Mouse (Mus musculus) CH12.LX (cell line): ENCODE results near the gene Pik3c2b. TPM values are rescaled to one million over a fixed set of nuclear protein-coding genes. Genes with fewer than 3 reads are reported as not detected.

Experiments
- DNase-seq: peaks from one replicate; pipeline ENCODE4 v3.0.0-alpha.2; 2013; ENCODE audit errors: extremely low read depth
- H3K27ac ChIP-seq: 2 replicates; pipeline ENCODE4 v1.5.1; 2012; ENCODE audit warnings: low read depth, mild to moderate bottlenecking, control low read depth, moderate library complexity; ENCODE audit not compliant: insufficient read depth
- H3K27me3 ChIP-seq: replicated peaks from 2 replicates; pipeline ENCODE3; 2012; ENCODE audit warnings: inconsistent platforms
- H3K36me3 ChIP-seq, 2 experiments: replicated peaks in 1 of 2; 2 replicates each; pipeline versions ENCODE3 to v1.6.1; 2012; ENCODE audit warnings: inconsistent platforms in 1 of 2, low read length in 1 of 2, mild to moderate bottlenecking in 1 of 2, mixed read lengths in 1 of 2, moderate library complexity in 1 of 2; ENCODE audit not compliant: control insufficient read depth in 1 of 2, insufficient read depth in 1 of 2
- H3K4me1 ChIP-seq, 2 experiments: 2 replicates each; pipeline ENCODE4 v1.6.1; 2012; ENCODE audit warnings: inconsistent platforms in 1 of 2, moderate library complexity in 1 of 2; ENCODE audit not compliant: insufficient read depth in 2 of 2, control insufficient read depth in 1 of 2
- H3K4me2 ChIP-seq: 2 replicates; pipeline ENCODE4 v1.6.1; 2012; ENCODE audit warnings: low read depth, mild to moderate bottlenecking, control low read depth; ENCODE audit not compliant: poor library complexity, insufficient read depth, severe bottlenecking
- H3K4me3 ChIP-seq, 3 experiments: fragments of 150-350 bp in 1 of 3; sonication (generic) in 1 of 3; replicated peaks in 1 of 3; 2 replicates each; pipeline versions ENCODE3 to v1.5.1; 2011 to 2012; ENCODE audit warnings: low read depth in 2 of 3, low read length in 2 of 3, mild to moderate bottlenecking in 2 of 3, moderate library complexity in 2 of 3, control low read depth in 1 of 3, improper control_type of control experiment in 1 of 3, inconsistent platforms in 1 of 3, mixed read lengths in 1 of 3; ENCODE audit not compliant: poor library complexity in 1 of 3
- H3K79me2 ChIP-seq: replicated peaks from 2 replicates; pipeline ENCODE4 v1.6.1; 2012; ENCODE audit warnings: mild to moderate bottlenecking, moderate library complexity; ENCODE audit not compliant: control insufficient read depth, poor library complexity, insufficient read depth, severe bottlenecking; ENCODE audit errors: extremely low read depth
- H3K9ac ChIP-seq: 2 replicates; pipeline ENCODE4 v1.6.1; 2012; ENCODE audit warnings: low read depth, mild to moderate bottlenecking, control low read depth, moderate library complexity; ENCODE audit not compliant: insufficient read depth
- H3K9me3 ChIP-seq: replicated peaks from 2 replicates; pipeline ENCODE3; 2012; ENCODE audit warnings: low read length, inconsistent platforms, mixed read lengths
- BHLHE40 ChIP-seq: IDR thresholded peaks from 2 replicates; pipeline ENCODE4 v1.6.1; 2011; ENCODE audit warnings: mild to moderate bottlenecking, low read depth, low read length, improper control_type of control experiment
- CHD1 ChIP-seq: IDR thresholded peaks from 2 replicates; pipeline ENCODE4 v1.6.1; 2012; ENCODE audit warnings: low read depth, low read length, improper control_type of control experiment, inconsistent platforms
- CHD2 ChIP-seq: IDR thresholded peaks from 2 replicates; pipeline ENCODE4 v1.6.1; 2011; ENCODE audit warnings: low read length, improper control_type of control experiment
- CTCF ChIP-seq, 2 experiments: IDR thresholded peaks in 1 of 2; conservative IDR thresholded peaks in 1 of 2; 2 replicates each; pipeline ENCODE4 v1.5.1; 2011 to 2012; ENCODE audit warnings: low read depth in 2 of 2, low read length in 2 of 2, improper control_type of control experiment in 1 of 2, inconsistent platforms in 1 of 2, mild to moderate bottlenecking in 1 of 2, moderate library complexity in 1 of 2
- E2F4 ChIP-seq: IDR thresholded peaks from 2 replicates; pipeline ENCODE4 v1.6.1; 2011; ENCODE audit warnings: low read depth, low read length, improper control_type of control experiment; ENCODE audit not compliant: insufficient replicate concordance
- ELF1 ChIP-seq: IDR thresholded peaks from 2 replicates; pipeline ENCODE4 v1.6.1; 2014; ENCODE audit warnings: low read depth, mild to moderate bottlenecking, inconsistent platforms, low read length, improper control_type of control experiment
- EP300 ChIP-seq: IDR thresholded peaks from 2 replicates; pipeline ENCODE4 v1.6.1; 2011; ENCODE audit warnings: low read length, improper control_type of control experiment
- ETS1 ChIP-seq: conservative IDR thresholded peaks from 2 replicates; pipeline ENCODE4 v1.6.1; 2012; ENCODE audit warnings: low read depth, mild to moderate bottlenecking, inconsistent platforms, low read length, improper control_type of control experiment, moderate library complexity
- GABPA ChIP-seq: IDR thresholded peaks from 2 replicates; pipeline ENCODE4 v1.6.1; 2012; ENCODE audit warnings: low read depth, low read length, improper control_type of control experiment, inconsistent platforms; ENCODE audit not compliant: insufficient replicate concordance
- HCFC1 ChIP-seq: IDR thresholded peaks from 2 replicates; pipeline ENCODE4 v1.6.1; 2012; ENCODE audit warnings: low read depth, mild to moderate bottlenecking, inconsistent platforms, low read length, improper control_type of control experiment
- IRF4 ChIP-seq: IDR thresholded peaks from 2 replicates; pipeline ENCODE4 v1.6.1; 2014; ENCODE audit warnings: low read depth, mild to moderate bottlenecking, inconsistent platforms, low read length, improper control_type of control experiment
- JUN ChIP-seq: IDR thresholded peaks from 2 replicates; pipeline ENCODE4 v1.6.1; 2011; ENCODE audit warnings: low read depth, mild to moderate bottlenecking, low read length, improper control_type of control experiment, moderate library complexity; ENCODE audit not compliant: insufficient read depth
- JUND ChIP-seq: conservative IDR thresholded peaks from 2 replicates; pipeline ENCODE4 v1.6.1; 2011; ENCODE audit warnings: low read depth, low read length, improper control_type of control experiment
- KAT2A ChIP-seq: IDR thresholded peaks from 2 replicates; pipeline ENCODE4 v1.6.1; 2012; ENCODE audit warnings: low read length, improper control_type of control experiment, inconsistent platforms; ENCODE audit not compliant: insufficient replicate concordance
- MAFK ChIP-seq: IDR thresholded peaks from 2 replicates; pipeline ENCODE4 v1.6.1; 2011; ENCODE audit warnings: low read length, improper control_type of control experiment; ENCODE audit not compliant: insufficient replicate concordance
- MAX ChIP-seq: IDR thresholded peaks from 2 replicates; pipeline ENCODE4 v1.6.1; 2011; ENCODE audit warnings: low read length, improper control_type of control experiment
- MAZ ChIP-seq: IDR thresholded peaks from 2 replicates; pipeline ENCODE4 v1.6.1; 2012; ENCODE audit warnings: low read depth, mild to moderate bottlenecking, inconsistent platforms, low read length, improper control_type of control experiment, moderate library complexity
- MEF2A ChIP-seq: IDR thresholded peaks from 2 replicates; pipeline ENCODE4 v1.6.1; 2014; ENCODE audit warnings: low read depth, mild to moderate bottlenecking, inconsistent platforms, low read length, improper control_type of control experiment, borderline replicate concordance
- MXI1 ChIP-seq: IDR thresholded peaks from 2 replicates; pipeline ENCODE4 v1.6.1; 2011; ENCODE audit warnings: mild to moderate bottlenecking, low read depth, low read length, improper control_type of control experiment
- MYC ChIP-seq: IDR thresholded peaks from 2 replicates; pipeline ENCODE4 v1.6.1; 2011; ENCODE audit warnings: low read depth, mild to moderate bottlenecking, improper control_type of control experiment, low read length
- NELFE ChIP-seq: IDR thresholded peaks from 2 replicates; pipeline ENCODE4 v1.6.1; 2011; ENCODE audit warnings: low read depth, low read length, improper control_type of control experiment
- NRF1 ChIP-seq: IDR thresholded peaks from 2 replicates; pipeline ENCODE4 v1.6.1; 2014; ENCODE audit warnings: low read depth, mild to moderate bottlenecking, inconsistent platforms, low read length, improper control_type of control experiment, moderate library complexity
- PAX5 ChIP-seq: IDR thresholded peaks from 2 replicates; pipeline ENCODE4 v1.6.1; 2012; ENCODE audit warnings: low read length, inconsistent platforms, mixed read lengths
- POLR2A ChIP-seq: IDR thresholded peaks from 2 replicates; pipeline ENCODE4 v1.6.1; 2011; ENCODE audit warnings: low read depth, mild to moderate bottlenecking, improper control_type of control experiment, low read length
- POLR2AphosphoS2 ChIP-seq: IDR thresholded peaks from 2 replicates; pipeline ENCODE4 v1.6.1; 2011; ENCODE audit warnings: low read depth, low read length, improper control_type of control experiment
- RAD21 ChIP-seq: IDR thresholded peaks from 2 replicates; pipeline ENCODE4 v1.6.1; 2011; ENCODE audit warnings: low read depth, mild to moderate bottlenecking, low read length, improper control_type of control experiment, moderate library complexity
- RCOR1 ChIP-seq: conservative IDR thresholded peaks from 2 replicates; pipeline ENCODE4 v1.6.1; 2012; ENCODE audit warnings: low read depth, mild to moderate bottlenecking, inconsistent platforms, low read length, improper control_type of control experiment
- SIN3A ChIP-seq: IDR thresholded peaks from 2 replicates; pipeline ENCODE4 v1.6.1; 2012; ENCODE audit warnings: low read length, improper control_type of control experiment, inconsistent platforms
- SMC3 ChIP-seq: IDR thresholded peaks from 2 replicates; pipeline ENCODE4 v1.6.1; 2011; ENCODE audit warnings: low read depth, low read length, improper control_type of control experiment
- TBP ChIP-seq: conservative IDR thresholded peaks from 2 replicates; pipeline ENCODE4 v1.6.1; 2011; ENCODE audit warnings: low read depth, low read length, improper control_type of control experiment
- TCF12 ChIP-seq: IDR thresholded peaks from 2 replicates; pipeline ENCODE4 v1.6.1; 2014; ENCODE audit warnings: low read depth, mild to moderate bottlenecking, inconsistent platforms, low read length, improper control_type of control experiment
- UBTF ChIP-seq: IDR thresholded peaks from 2 replicates; pipeline ENCODE4 v1.6.1; 2012; ENCODE audit warnings: low read depth, mild to moderate bottlenecking, inconsistent platforms, low read length, improper control_type of control experiment, moderate library complexity
- USF1 ChIP-seq: IDR thresholded peaks from 2 replicates; pipeline ENCODE4 v1.6.1; 2014; ENCODE audit warnings: low read depth, mild to moderate bottlenecking, inconsistent platforms, low read length, improper control_type of control experiment
- USF2 ChIP-seq: conservative IDR thresholded peaks from 2 replicates; pipeline ENCODE4 v1.6.1; 2011; ENCODE audit warnings: low read depth, low read length, improper control_type of control experiment
- ZC3H11A ChIP-seq: IDR thresholded peaks from 2 replicates; pipeline ENCODE4 v1.6.1; 2012; ENCODE audit warnings: low read depth, mild to moderate bottlenecking, inconsistent platforms, low read length, improper control_type of control experiment
- ZKSCAN1 ChIP-seq: IDR thresholded peaks from 2 replicates; pipeline ENCODE4 v1.6.1; 2012; ENCODE audit warnings: low read depth, inconsistent platforms, low read length, improper control_type of control experiment, borderline replicate concordance
- ZMIZ1 ChIP-seq: IDR thresholded peaks from 2 replicates; pipeline ENCODE4 v1.6.1; 2012; ENCODE audit warnings: low read depth, mild to moderate bottlenecking, inconsistent platforms, low read length, improper control_type of control experiment
- ZNF384 ChIP-seq: IDR thresholded peaks from 2 replicates; pipeline ENCODE4 v1.6.1; 2012; ENCODE audit warnings: low read depth, low read length, improper control_type of control experiment, inconsistent platforms
- dilution Hi-C: fragments of 300-500 bp; cut with MboI; formaldehyde crosslinking; loops from 2 replicates; pipeline ENCODE4 v1.14.3; 2020; ENCODE audit warnings: low sequenced_read_pairs; ENCODE audit not compliant: extremely low pct_unique_long_range_greater_than_20kb, extremely low pct_ligation_motif_present
- in situ Hi-C: fragments of 300-500 bp; cut with MboI; formaldehyde crosslinking; loops from 3 replicates; pipeline ENCODE4 v1.14.3; 2019; ENCODE audit warnings: low sequenced_read_pairs, low pct_ligation_motif_present, low pct_unique_long_range_greater_than_20kb, mixed read lengths
- polyA plus RNA-seq: library from polyadenylated mRNA; unstranded; fragments of >175 nt; gene quantifications from 2 replicates; pipeline ENCODE4 v1.2.1, GENCODE M21; 2012; ENCODE audit warnings: low read depth; ENCODE audit not compliant: insufficient read length
- total RNA-seq, 2 experiments: library from RNA; depleted of rRNA; stranded (reverse); fragments of 300-350 nt in 1 of 2; fragments of >200 nt in 1 of 2; gene quantifications; 2 replicates each; pipeline ENCODE4 v1.2.3; 2012 to 2014

Pik3c2b gene
- total and polyA plus RNA-seq, 3 experiments, result 8.7 to 16.5 (median 12.0) TPM

DNA sequence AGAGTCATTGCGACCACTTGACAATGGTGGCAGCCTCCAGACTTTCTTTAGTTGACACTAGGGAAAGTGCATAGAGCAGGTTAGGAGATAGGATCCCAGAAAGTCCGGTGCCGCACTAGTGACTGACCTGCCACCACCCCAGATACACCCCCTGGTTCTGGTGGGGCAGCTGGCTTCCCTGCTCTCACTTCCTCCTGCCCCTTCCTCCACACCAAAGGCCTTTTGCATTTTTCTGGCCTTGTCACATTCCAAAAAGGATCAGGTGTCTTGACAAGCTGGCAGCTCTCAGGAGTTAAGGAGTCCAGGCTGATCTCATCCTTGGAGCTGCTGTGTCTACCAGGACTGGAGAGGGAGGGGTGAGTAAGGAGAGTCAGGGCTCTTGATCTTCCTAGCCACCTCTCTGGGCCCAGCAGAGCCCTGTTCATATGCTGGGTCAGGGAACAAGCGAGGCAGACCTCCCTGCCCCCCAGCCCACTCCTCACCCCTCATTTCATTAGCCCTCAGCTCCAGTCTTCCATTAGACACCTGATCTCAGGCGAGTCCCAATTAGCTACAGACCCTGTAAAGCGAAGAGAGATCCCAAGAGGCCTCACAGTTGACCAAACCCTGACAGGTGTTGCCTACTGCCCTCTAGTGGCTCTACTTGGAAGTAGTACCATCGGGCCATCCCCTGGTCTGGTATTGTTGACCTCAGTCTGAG, 41.9 kb downstream of the Pik3c2b start:
- no peaks in the 10 kb centered on the region for H3K79me2 ChIP-seq
- H3K9ac ChIP-seq, result no peak overlapping the region
- no peak overlapping the region for H3K4me2 ChIP-seq
- no peak overlapping the region for H3K4me3 ChIP-seq
- in situ Hi-C loops, result loop anchor here (5.0 kb wide), 1 partner anchor 35 kb away; no protein-coding TSS in a partner anchor
- H3K4me1 ChIP-seq, result peaks cover 37 to 58% of the 10 kb centered on the region in 2 experiments
- peak overlapping the region; percentile 58 for H3K27ac ChIP-seq
- dilution Hi-C loops, result no loop called here
- H3K27me3 ChIP-seq, result no peaks in the 10 kb centered on the region
- H3K36me3 ChIP-seq, result peaks cover 57 to 75% of the 10 kb centered on the region in 2 experiments
- H3K9me3 ChIP-seq, result no peaks in the 10 kb centered on the region
- peak; percentile 79 for DNase-seq
- TF ChIP-seq MAX (no peak), RCOR1 (0 out of 2 replicates have a peak, but pooled peaks have one; percentile 30), TBP (no peak), UBTF (no peak), RAD21 (peak; percentile 93), CTCF (conservative IDR thresholded peaks at IDR 0.05 in 1 of 2, IDR thresholded peaks at IDR 0.05 in 1 of 2; ENCODE audit: low read depth in 2 of 2, low read length in 2 of 2) (peak; percentile 84 to 95), NRF1 (no peak), MYC (peak; percentile 53; the same call in 1 of the 2 replicates), EP300 (peak; percentile 69), USF2 (no peak), TCF12 (peak; percentile 2; the same call in 1 of the 2 replicates), CHD2 (no peak), MAZ (no peak), MXI1 (no peak; the same call in 1 of the 2 replicates), PAX5 (no peak), ZMIZ1 (no peak), HCFC1 (no peak), JUND (no peak), BHLHE40 (peak; percentile 23; the same call in 1 of the 2 replicates), JUN (no peak), KAT2A (no peak), MEF2A (no peak), ZNF384 (no peak), SIN3A (peak; percentile 68), USF1 (no peak), ELF1 (no peak), MAFK (no peak), E2F4 (peak; percentile 28; the same call in 1 of the 2 replicates), ZC3H11A (peak; percentile 79), SMC3 (peak; percentile 98), ZKSCAN1 (no peak), POLR2A (no peak; the same call in 1 of the 2 replicates), NELFE (0 out of 2 replicates have a peak, but pooled peaks have one; percentile 27), ETS1 (no peak; the same call in 1 of the 2 replicates), POLR2AphosphoS2 (no peak), CHD1 (no peak), IRF4 (peak; percentile 59; the same call in 1 of the 2 replicates), GABPA (no peak)
